Mouse (Mus musculus): Measurements from ENCODE around the gene Trp63. TPM values are rescaled to one million over a fixed set of nuclear protein-coding genes. Genes with fewer than 3 reads are reported as not detected.

Trp63 gene
- polyA plus RNA-seq, 1 experiment from 2014 or later: 25.2 TPM

GRCm38 (mm10) chr16:25899071-25899470 lies 215.5 kb downstream of the Trp63 start:
- Histone ChIP-seq H3K27ac (no peak overlapping the region), H3K9ac (no peak overlapping the region), H3K27me3 (no peaks in the 10 kb centered on the region), H3K4me2 (replicated peaks) (no peak overlapping the region), H3K9me3 (no peaks in the 10 kb centered on the region), H3K4me3 (no peak overlapping the region), H3K4me1 (no peaks in the 10 kb centered on the region), H3K36me3 (no peaks in the 10 kb centered on the region)
- no peak for ATAC-seq (ENCODE audit: insufficient number of reproducible peaks, insufficient read depth, low FRiP score, low TSS enrichment)
- WGBS: 79% methylated on average over 4 of the region's 4 CpGs

GRCm38 (mm10) chr16:25899657-25900056 lies 216.1 kb downstream of the Trp63 start:
- Histone ChIP-seq H3K4me2 (replicated peaks) (no peak overlapping the region), H3K4me3 (no peak overlapping the region), H3K36me3 (no peaks in the 10 kb centered on the region), H3K4me1 (no peaks in the 10 kb centered on the region), H3K27ac (no peak overlapping the region), H3K9me3 (no peaks in the 10 kb centered on the region), H3K27me3 (no peaks in the 10 kb centered on the region), H3K9ac (no peak overlapping the region)
- WGBS: 81% methylated on average over 2 of the region's 2 CpGs
- ATAC-seq (ENCODE audit: insufficient number of reproducible peaks, insufficient read depth, low FRiP score, low TSS enrichment): no peak

- Histone ChIP-seq H3K4me3 (no peak overlapping the region), H3K36me3 (no peaks in the 10 kb centered on the region), H3K27me3 (no peaks in the 10 kb centered on the region), H3K4me2 (replicated peaks) (no peak overlapping the region), H3K27ac (no peak overlapping the region), H3K9ac (no peak overlapping the region), H3K4me1 (no peaks in the 10 kb centered on the region), H3K9me3 (no peaks in the 10 kb centered on the region)
- ATAC-seq (ENCODE audit: insufficient number of reproducible peaks, insufficient read depth, low FRiP score, low TSS enrichment): no peak
- 40% methylated on average over 3 of the region's 3 CpGs for WGBS
Measured at GRCm38 (mm10) chr16:25900389-25900908, 216.9 kb downstream of the Trp63 start.

- ATAC-seq (ENCODE audit: insufficient number of reproducible peaks, insufficient read depth, low FRiP score, low TSS enrichment): no peak
Measured at GRCm38 (mm10) chr16:25912185-25912584, 228.6 kb downstream of the Trp63 start.

GRCm38 (mm10) chr16:25934181-25934580 lies 250.6 kb downstream of the Trp63 start:
- H3K4me1 ChIP-seq: no peaks in the 10 kb centered on the region
- ATAC-seq (ENCODE audit: insufficient number of reproducible peaks, insufficient read depth, low FRiP score, low TSS enrichment): no peak
- H3K9me3 ChIP-seq: no peaks in the 10 kb centered on the region
- no peaks in the 10 kb centered on the region for H3K36me3 ChIP-seq
- H3K4me3 ChIP-seq: no peak overlapping the region
- H3K4me2 ChIP-seq (replicated peaks): no peak overlapping the region
- H3K27me3 ChIP-seq: no peaks in the 10 kb centered on the region
- no peak overlapping the region for H3K9ac ChIP-seq
- no peak overlapping the region for H3K27ac ChIP-seq
- WGBS: 84% methylated on average over 2 of the region's 2 CpGs

More at GRCm38 (mm10) chr16:25912185-25912584, 228.6 kb downstream of the Trp63 start:
- Histone ChIP-seq H3K4me2 (replicated peaks) (no peak overlapping the region), H3K27ac (no peak overlapping the region), H3K4me1 (no peaks in the 10 kb centered on the region), H3K9ac (no peak overlapping the region), H3K36me3 (no peaks in the 10 kb centered on the region), H3K9me3 (no peaks in the 10 kb centered on the region), H3K4me3 (no peak overlapping the region), H3K27me3 (no peaks in the 10 kb centered on the region)
- 67% methylated on average over 1 of the region's 1 CpGs for WGBS
